Mouse (Mus musculus) layer of hippocampus, adult 9-10 months (tissue): ENCODE measurements around the gene Slc39a11.

Experiments
- DNase-seq: peaks from one replicate; pipeline ENCODE4 v3.0.0; 2022; ENCODE audit warnings: low spot score

The Slc39a11 gene

GRCm38 (mm10) chr11:113399601-113400000 lies 250.3 kb downstream of the Slc39a11 start:
- DNase-seq, result no peak

- DNase-seq, result no peak
Observed at GRCm38 (mm10) chr11:113397394-113397793, 252.5 kb downstream of the Slc39a11 start.

- no peak for DNase-seq
Observed at GRCm38 (mm10) chr11:113393366-113394150, 256.3 kb downstream of the Slc39a11 start.

- no peak for DNase-seq
Observed at GRCm38 (mm10) chr11:113391664-113392063, 258.2 kb downstream of the Slc39a11 start.

GRCm38 (mm10) chr11:113389637-113390036 lies 260.2 kb downstream of the Slc39a11 start:
- no peak for DNase-seq

GRCm38 (mm10) chr11:113382674-113383571 lies 267.0 kb downstream of the Slc39a11 start:
- no peak for DNase-seq

GRCm38 (mm10) chr11:113381550-113381949 lies 268.3 kb downstream of the Slc39a11 start:
- DNase-seq, result no peak

GRCm38 (mm10) chr11:113378867-113379266 lies 271.0 kb downstream of the Slc39a11 start:
- no peak for DNase-seq

GRCm38 (mm10) chr11:113376066-113376465 lies 273.8 kb downstream of the Slc39a11 start:
- no peak for DNase-seq

GRCm38 (mm10) chr11:113373926-113374325 lies 276.0 kb downstream of the Slc39a11 start:
- DNase-seq, result no peak

GRCm38 (mm10) chr11:113373331-113373730 lies 276.5 kb downstream of the Slc39a11 start:
- no peak for DNase-seq

- DNase-seq, result no peak
Observed at GRCm38 (mm10) chr11:113368046-113368445, 281.8 kb downstream of the Slc39a11 start.

- no peak for DNase-seq
Observed at GRCm38 (mm10) chr11:113366257-113367030, 283.4 kb downstream of the Slc39a11 start.

- no peak for DNase-seq
Observed at GRCm38 (mm10) chr11:113363739-113364138, 286.1 kb downstream of the Slc39a11 start.

- DNase-seq, result no peak
Observed at GRCm38 (mm10) chr11:113362617-113363016, 287.3 kb downstream of the Slc39a11 start.

- DNase-seq, result no peak
Observed at GRCm38 (mm10) chr11:113360049-113360835, 289.6 kb downstream of the Slc39a11 start.

- no peak for DNase-seq
Observed at GRCm38 (mm10) chr11:113355932-113356331, 293.9 kb downstream of the Slc39a11 start.

GRCm38 (mm10) chr11:113352085-113352815 lies 297.6 kb downstream of the Slc39a11 start:
- DNase-seq, result no peak

GRCm38 (mm10) chr11:113350583-113350982 lies 299.3 kb downstream of the Slc39a11 start:
- DNase-seq, result no peak

- DNase-seq, result no peak
Observed at GRCm38 (mm10) chr11:113346895-113347514, 302.9 kb downstream of the Slc39a11 start.
